Mouse (Mus musculus): ENCODE measurements around the gene Tceal8.

DNA sequence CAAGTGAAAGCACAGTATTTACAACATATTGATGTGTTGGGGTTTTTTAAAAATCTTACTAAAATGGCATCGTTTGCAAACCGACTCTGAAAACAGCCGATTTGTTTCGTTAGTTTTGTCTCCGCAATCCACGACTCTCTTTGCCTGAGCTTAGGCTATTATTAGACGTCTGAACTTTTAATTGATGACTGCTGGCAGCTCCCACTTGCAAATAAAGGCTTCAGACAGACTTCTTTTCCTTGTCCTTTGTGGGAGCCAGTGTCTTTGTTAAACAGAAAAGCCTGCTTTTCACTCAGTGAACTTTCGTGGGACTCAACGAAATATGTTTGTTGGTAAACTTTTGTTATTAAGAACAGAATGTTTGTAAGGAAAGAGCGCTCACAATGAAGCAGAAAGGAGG, 644 bp upstream of the Tceal8 start:
- TF ChIP-seq POLR2A (IDR thresholded peaks at IDR 0.05; ENCODE audit: low read depth, low read length), result no peak
- TF ChIP-seq CTCF (IDR thresholded peaks at IDR 0.05; ENCODE audit: extremely low read depth, insufficient read length, insufficient replicate concordance, low read depth, low read length), result no peak
